Mouse (Mus musculus) gastrocnemius, postnatal 4 days (tissue): ENCODE data around the gene Pycard. TPM values are rescaled to one million over a fixed set of nuclear protein-coding genes. Genes with fewer than 3 reads are reported as not detected.
"Not testable (repeated sequence)": the region's sequence is repeated elsewhere in the genome, so short reads cannot be mapped to it uniquely, and the experiment has no call there.

ENCODE experiments used
- DNase-seq, 2 experiments: peaks; one replicate each; pipeline ENCODE4 v3.0.0; 2021 to 2022; ENCODE audit warnings: low spot score in 2 of 2, mixed read lengths in 2 of 2
- total RNA-seq, 2 experiments: library from RNA; stranded (reverse); gene quantifications; 2 replicates each; pipeline ENCODE4 v1.2.3; 2021

The Pycard gene
- total RNA-seq, 2 experiments from 2014 or later, result 16.0 to 21.7 TPM

- no peak for DNase-seq
These were observed 47.1 kb downstream of the Pycard start, which contains the start of gene Prss36 for GRCm38 (mm10) chr7:127946470-127947023. Prss36 (minus strand) TSS chr7:127946725.

DNA sequence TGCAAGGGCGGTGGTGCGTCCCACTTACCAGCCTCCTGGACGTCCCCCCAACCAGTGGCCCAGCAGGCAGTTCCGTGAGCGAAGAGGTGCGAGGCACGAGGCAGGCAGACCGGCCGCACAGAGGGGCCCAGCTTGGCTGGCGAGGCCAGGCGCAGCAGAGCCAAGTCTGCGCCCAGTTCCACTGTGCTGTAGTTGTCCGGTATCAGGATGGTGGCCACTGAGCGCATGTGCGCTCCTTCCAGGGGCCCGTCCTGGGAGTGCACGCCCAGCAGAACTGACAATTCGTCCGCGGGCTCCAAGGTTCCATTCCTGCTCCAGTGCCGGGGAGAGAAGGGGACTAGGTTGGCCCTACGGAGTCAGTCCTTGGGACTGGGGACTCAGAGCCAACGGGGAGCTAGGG is 49.1 kb downstream of the Pycard start:
- DNase-seq, result no peak

DNA sequence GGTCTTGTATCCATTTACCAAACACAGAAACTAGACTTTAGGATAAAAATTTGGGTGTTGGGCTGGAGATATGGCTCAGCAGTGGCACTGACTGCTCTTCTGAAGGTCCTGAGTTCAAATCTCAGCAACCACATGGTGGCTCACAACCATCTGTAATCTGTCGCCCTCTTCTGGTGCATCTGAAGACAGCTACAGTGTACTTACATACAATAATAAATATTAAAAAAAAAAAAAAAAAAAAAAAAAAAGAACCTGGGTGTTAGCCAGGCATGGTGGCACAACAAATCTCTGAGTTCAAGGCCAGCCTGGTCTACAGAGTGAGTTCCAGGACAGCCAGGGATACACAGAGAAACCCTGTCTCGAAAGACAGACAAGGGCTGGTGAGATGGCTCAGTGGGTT is 51.6 kb downstream of the Pycard start:
- not testable (repeated sequence) for DNase-seq

Other genes starting within 250 kb of the Pycard start
- gene Fbxl19, start 249.3 kb downstream of the Pycard start, total RNA-seq, result 1 to 10 TPM; 8.6 to 8.8 TPM
- 10 to 100 TPM; 12.3 to 13.9 TPM for gene Orai3, start 224.1 kb downstream of the Pycard start, total RNA-seq
- 10 to 100 TPM; 30.3 to 32.4 TPM for gene Setd1a, start 217.2 kb downstream of the Pycard start, total RNA-seq
- 1 to 10 TPM; 2.8 to 4.0 TPM for gene Gm49388, start 208.3 kb downstream of the Pycard start, total RNA-seq
- gene Hsd3b7, start 193.3 kb downstream of the Pycard start, total RNA-seq, result 10 to 100 TPM; 13.0 to 13.3 TPM
- 10 to 100 TPM; 82.8 to 84.9 TPM for gene Stx4a, start 169.6 kb downstream of the Pycard start, total RNA-seq
- 1 to 10 TPM; 4.7 to 6.3 TPM for gene Stx1b, start 169.3 kb downstream of the Pycard start, total RNA-seq
- gene Zfp646, start 117.6 kb downstream of the Pycard start, total RNA-seq, result 10 to 100 TPM; 24.0 to 27.1 TPM
- 10 to 100 TPM in 1 of 2 experiments, 1 to 10 TPM in 1; 8.8 to 10.1 TPM for gene Zfp668, start 117.0 kb downstream of the Pycard start, total RNA-seq
- gene Prss53, start 102.9 kb downstream of the Pycard start, total RNA-seq, result 1 to 10 TPM; 1.6 to 1.8 TPM
- gene Gm21974, start 98.4 kb downstream of the Pycard start, total RNA-seq, result not detected
- 10 to 100 TPM; 62.4 to 71.8 TPM for gene Vkorc1, start 98.2 kb downstream of the Pycard start, total RNA-seq
- gene Bckdk, start 89.8 kb downstream of the Pycard start, total RNA-seq, result 10 to 100 TPM; 84.7 to 92.3 TPM
- gene Kat8, start 81.4 kb downstream of the Pycard start, total RNA-seq, result 10 to 100 TPM; 18.5 to 23.2 TPM
- gene Prss8, start 63.8 kb downstream of the Pycard start, total RNA-seq, result not detected
- gene Prss36, start 47.1 kb downstream of the Pycard start, total RNA-seq, result 1 to 10 TPM; 7.6 to 8.9 TPM
- 100 to 1,000 TPM; 287 to 354 TPM for gene Fus, start 26.4 kb downstream of the Pycard start, total RNA-seq
- gene Trim72, start 10.1 kb upstream of the Pycard start, total RNA-seq, result 100 to 1,000 TPM; 254 to 296 TPM
- 1 to 10 TPM; 3.9 to 4.6 TPM for gene Itgam, start 68.8 kb upstream of the Pycard start, total RNA-seq
- gene Gm49368, start 68.8 kb upstream of the Pycard start, total RNA-seq, result not detected
- under 1 TPM; 0.31 to 0.37 TPM for gene Itgax, start 135.7 kb upstream of the Pycard start, total RNA-seq
- gene Itgad, start 160.5 kb upstream of the Pycard start, total RNA-seq, result not detected
- gene Cox6a2, start 212.5 kb upstream of the Pycard start, total RNA-seq, result 100 to 1,000 TPM; 677 to 707 TPM
- gene Armc5, start 243.5 kb upstream of the Pycard start, total RNA-seq, result 10 to 100 TPM; 12.9 TPM
- gene 9130023H24Rik, start 244.2 kb upstream of the Pycard start, total RNA-seq, result 1 to 10 TPM; 4.6 to 5.5 TPM